Mouse (Mus musculus): Measurements from ENCODE around the gene Acsl4. TPM values are rescaled to one million over a fixed set of nuclear protein-coding genes. Genes with fewer than 3 reads are reported as not detected.

Acsl4 gene
- total RNA-seq (2021): 100 to 1,000 TPM in 1 of 2 experiments, 10 to 100 TPM in 1; 92.0 to 125 TPM
- long read RNA-seq, experiment 1, full-length matches to known transcripts: 61 of 85 reads
- long read RNA-seq, experiment 1, partial matches to known transcripts: 17 of 85 reads
- long read RNA-seq, experiment 1, other reads (novel, unspliced or antisense): 7 of 85 reads
- long read RNA-seq, experiment 2, full-length matches to known transcripts: 24 of 31 reads
- long read RNA-seq, experiment 2, partial matches to known transcripts: 3 of 31 reads
- long read RNA-seq, experiment 2, other reads (novel, unspliced or antisense): 4 of 31 reads

GRCm38 (mm10) chrX:142390247-142390908 is at the start of gene Acsl4:
Gene Acsl4, minus strand, starts transcription at chrX:142390535.
- DNase-seq: peak; percentile 92

GRCm38 (mm10) chrX:142437971-142438504 is 47.7 kb upstream of the Acsl4 start:
- DNase-seq: no peak

- peak; percentile 6 for DNase-seq
Observed at GRCm38 (mm10) chrX:142432846-142433245, 42.5 kb upstream of the Acsl4 start.

GRCm38 (mm10) chrX:142427111-142427510 is 36.8 kb upstream of the Acsl4 start:
- DNase-seq: no peak

- DNase-seq: no peak
Observed at GRCm38 (mm10) chrX:142426628-142427027, 36.3 kb upstream of the Acsl4 start.

GRCm38 (mm10) chrX:142413884-142414283 is 23.5 kb upstream of the Acsl4 start:
- no peak for DNase-seq

GRCm38 (mm10) chrX:142410060-142410459 is 19.7 kb upstream of the Acsl4 start:
- no peak for DNase-seq

GRCm38 (mm10) chrX:142409338-142409737 is 19.0 kb upstream of the Acsl4 start:
- no peak for DNase-seq

- no peak for DNase-seq
Observed at GRCm38 (mm10) chrX:142403114-142403513, 12.8 kb upstream of the Acsl4 start.

- no peak for DNase-seq
Observed at GRCm38 (mm10) chrX:142398621-142399020, 8.3 kb upstream of the Acsl4 start.

- DNase-seq: no peak
Observed at GRCm38 (mm10) chrX:142390909-142391265, 552 bp upstream of the Acsl4 start.

- DNase-seq: peak; percentile 35
Observed at GRCm38 (mm10) chrX:142389581-142390159, 665 bp downstream of the Acsl4 start.

GRCm38 (mm10) chrX:142388141-142388540 is 2.2 kb downstream of the Acsl4 start:
- peak; percentile 45 for DNase-seq

- DNase-seq: no peak
Observed at GRCm38 (mm10) chrX:142387634-142388033, 2.7 kb downstream of the Acsl4 start.

GRCm38 (mm10) chrX:142384918-142385317 is 5.4 kb downstream of the Acsl4 start:
- no peak for DNase-seq

GRCm38 (mm10) chrX:142379894-142380293 is 10.4 kb downstream of the Acsl4 start:
- no peak for DNase-seq

- DNase-seq: no peak
Observed at GRCm38 (mm10) chrX:142378048-142378447, 12.3 kb downstream of the Acsl4 start.

GRCm38 (mm10) chrX:142377358-142377757 is 13.0 kb downstream of the Acsl4 start:
- no peak for DNase-seq

- no peak for DNase-seq
Observed at GRCm38 (mm10) chrX:142376747-142377146, 13.6 kb downstream of the Acsl4 start.

GRCm38 (mm10) chrX:142375519-142375918 is 14.8 kb downstream of the Acsl4 start:
- DNase-seq: no peak

GRCm38 (mm10) chrX:142372393-142372792 is 17.9 kb downstream of the Acsl4 start:
- peak; percentile 38 for DNase-seq

GRCm38 (mm10) chrX:142369935-142370334 is 20.4 kb downstream of the Acsl4 start:
- DNase-seq: no peak

- no peak for DNase-seq
Observed at GRCm38 (mm10) chrX:142363882-142364281, 26.5 kb downstream of the Acsl4 start.

Data from adrenal gland, postnatal 10 days (tissue).